In genomic region chr6:91441145-91441662, GRCm38 (mm10) we compare ENCODE assay signal across 1 mouse cellular context.
TF ChIP-seq lines count a peak whose summit lies in the region.

No protein-coding gene starts in this region.

TF ChIP-seq in MEL, 35 proteins besides CTCF, POLR2A, EP300 and RAD21 (continued from another document):
- TF ChIP-seq ZC3H11A (IDR thresholded peaks at IDR 0.05; ENCODE audit: low read depth, low read length) (no peak), MEF2A (IDR thresholded peaks at IDR 0.05; ENCODE audit: extremely low read depth, insufficient replicate concordance, low read depth, low read length, poor library complexity, severe bottlenecking) (no peak), GATA1 (IDR thresholded peaks at IDR 0.05; ENCODE audit: low read depth, low read length) (peak; percentile 37)
